Mouse (Mus musculus) erythroblast, embryonic 14.5 days (primary cell): ENCODE results near the gene Acacb.

ENCODE experiments used
- GATA1 ChIP-seq: IDR thresholded peaks from 2 replicates; pipeline ENCODE4 v1.6.1; 2012; ENCODE audit warnings: low read length, inconsistent platforms, mixed read lengths
- TAL1 ChIP-seq: IDR thresholded peaks from 3 replicates; pipeline ENCODE4 v1.6.1; 2012; ENCODE audit warnings: low read length, inconsistent platforms, mixed read lengths

DNA sequence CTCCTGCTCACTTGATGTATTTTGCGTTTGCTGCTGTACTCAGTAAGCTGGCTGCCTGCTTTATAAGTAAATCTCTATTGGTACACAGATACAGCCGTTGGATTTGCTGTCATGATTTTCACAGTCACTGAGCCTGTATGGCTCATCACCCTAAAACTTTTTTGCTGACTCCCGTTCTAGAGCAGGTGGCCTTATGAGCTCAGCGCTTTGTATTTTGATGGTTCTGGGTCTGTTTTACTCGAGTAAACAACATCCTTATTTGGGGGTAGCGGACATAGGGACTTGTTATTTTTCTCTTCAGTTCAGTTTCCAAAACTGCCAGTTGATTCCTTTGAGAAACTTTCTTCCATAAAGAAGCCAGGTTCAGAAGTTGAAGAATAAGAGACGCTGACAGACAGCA lies 79.7 kb downstream of the Acacb start:
- no peak for TF ChIP-seq TAL1
- TF ChIP-seq GATA1, result no peak
